Mouse (Mus musculus) lung, adult 2 months (tissue): ENCODE data around the gene Dnase1l3.

Experiments used
- CTCF ChIP-seq: fragments of 200-500 bp; IDR thresholded peaks from 2 replicates; pipeline ENCODE4 v1.5.1; 2011; ENCODE audit warnings: mild to moderate bottlenecking, low read length, control low read depth; ENCODE audit not compliant: insufficient read depth
- POLR2A ChIP-seq: fragments of 200-500 bp; IDR thresholded peaks from 2 replicates; pipeline ENCODE4 v1.6.1; 2011; ENCODE audit warnings: low read depth, mild to moderate bottlenecking, control low read depth, low read length, borderline replicate concordance; ENCODE audit errors: extremely low read depth

DNA sequence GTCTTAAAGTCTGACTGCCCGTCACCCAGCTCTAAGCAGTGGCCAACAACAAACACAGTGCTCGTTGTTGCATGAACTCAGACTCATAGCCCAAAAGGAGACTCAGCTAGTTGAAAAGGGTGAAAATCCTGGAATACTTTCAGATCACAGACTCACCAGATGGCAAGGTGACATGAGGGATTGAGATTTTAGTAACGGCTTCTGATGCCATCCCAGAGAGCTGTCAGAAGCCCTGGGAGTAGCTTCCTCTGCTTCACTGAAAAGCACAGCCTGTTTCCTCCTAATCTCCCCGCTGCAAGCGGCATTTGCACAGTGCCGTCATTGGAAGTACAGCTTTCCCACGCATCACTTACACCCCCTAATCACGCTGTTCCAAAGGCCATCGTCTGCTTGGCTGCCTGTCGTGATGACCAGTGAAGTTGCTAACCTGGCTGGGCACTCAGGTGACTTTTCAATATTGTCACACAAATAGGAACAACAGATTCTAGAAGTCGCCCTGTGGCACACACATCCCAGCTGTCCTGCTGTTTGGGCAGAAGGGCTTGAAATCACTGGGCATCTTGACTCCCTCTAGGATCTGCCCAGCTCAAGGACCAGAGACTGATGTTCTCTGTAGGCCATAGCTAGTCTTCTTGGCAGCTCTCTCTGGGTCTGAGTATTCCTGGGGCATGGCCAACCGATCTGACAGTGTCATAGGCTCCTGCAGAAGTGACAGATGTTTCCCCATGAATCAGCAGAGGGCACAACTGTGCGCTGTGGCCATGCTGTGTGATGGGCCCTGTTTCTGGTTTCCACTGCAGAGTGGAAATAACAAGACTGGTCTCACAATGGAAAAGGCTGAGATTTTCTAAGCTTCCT lies 37.9 kb upstream of the Dnase1l3 start:
- no peak for TF ChIP-seq POLR2A
- TF ChIP-seq CTCF, result no peak
